Mouse (Mus musculus) retina, postnatal 7 days (tissue): ENCODE measurements around the gene Sox4.

Experiments
- DNase-seq: peaks from one replicate; pipeline ENCODE4 v3.0.0-alpha.2; 2012; ENCODE audit warnings: low read depth, low spot score

The Sox4 gene

GRCm38 (mm10) chr13:28953581-28953991, at the start of gene Sox4:
Gene Sox4, minus strand, starts transcription at chr13:28953713.
- DNase-seq: peak; percentile 91

- no peak for DNase-seq
Observed at GRCm38 (mm10) chr13:28991899-28992664, 38.6 kb upstream of the Sox4 start.

- no peak for DNase-seq
Observed at GRCm38 (mm10) chr13:28988751-28989703, 35.5 kb upstream of the Sox4 start.

- DNase-seq: no peak
Observed at GRCm38 (mm10) chr13:28980681-28981080, 27.2 kb upstream of the Sox4 start.

- DNase-seq: no peak
Observed at GRCm38 (mm10) chr13:28975011-28975410, 21.5 kb upstream of the Sox4 start.

GRCm38 (mm10) chr13:28974597-28974996, 21.1 kb upstream of the Sox4 start:
- no peak for DNase-seq

- no peak for DNase-seq
Observed at GRCm38 (mm10) chr13:28960916-28961315, 7.4 kb upstream of the Sox4 start.

GRCm38 (mm10) chr13:28959458-28959978, 6.0 kb upstream of the Sox4 start:
- peak; percentile 63 for DNase-seq

- no peak for DNase-seq
Observed at GRCm38 (mm10) chr13:28959068-28959440, 5.5 kb upstream of the Sox4 start.

- peak; percentile 37 for DNase-seq
Observed at GRCm38 (mm10) chr13:28958211-28959067, 4.9 kb upstream of the Sox4 start.

- peak; percentile 81 for DNase-seq
Observed at GRCm38 (mm10) chr13:28957765-28958164, 4.3 kb upstream of the Sox4 start.

- DNase-seq: no peak
Observed at GRCm38 (mm10) chr13:28952576-28953571, 639 bp downstream of the Sox4 start.

GRCm38 (mm10) chr13:28951691-28952575, 1.6 kb downstream of the Sox4 start:
- DNase-seq: no peak

GRCm38 (mm10) chr13:28950623-28951491, 2.7 kb downstream of the Sox4 start:
- DNase-seq: no peak

GRCm38 (mm10) chr13:28950266-28950622, 3.3 kb downstream of the Sox4 start:
- DNase-seq: no peak

GRCm38 (mm10) chr13:28949279-28949915, 4.1 kb downstream of the Sox4 start:
- DNase-seq: no peak

- no peak for DNase-seq
Observed at GRCm38 (mm10) chr13:28948541-28948940, 5.0 kb downstream of the Sox4 start.
